Mouse (Mus musculus) neural tube, embryonic 13.5 days (tissue): Measurements from ENCODE around the gene Gm32687. TPM values are rescaled to one million over a fixed set of nuclear protein-coding genes. Genes with fewer than 3 reads are reported as not detected.
"Not testable (repeated sequence)": the region's sequence is repeated elsewhere in the genome, so short reads cannot be mapped to it uniquely, and the experiment has no call there.

ENCODE experiments used
- ATAC-seq: fragments of 200-750 bp; cut with Nextera tagmentation; 2 replicates; pipeline ENCODE4 v1.8.0; 2017; ENCODE audit warnings: low read depth, mild to moderate bottlenecking, moderate TSS enrichment, moderate library complexity
- H3K27ac ChIP-seq: fragments of 300-500 bp; sonication (generic); replicated peaks from 2 replicates; pipeline ENCODE4 v1.5.1; 2015; ENCODE audit warnings: moderate library complexity, mild to moderate bottlenecking, inconsistent platforms
- H3K27me3 ChIP-seq: fragments of 300-500 bp; sonication (generic); 2 replicates; pipeline ENCODE4 v1.6.1; 2015; ENCODE audit warnings: mild to moderate bottlenecking, inconsistent platforms
- H3K36me3 ChIP-seq: fragments of 300-500 bp; sonication (generic); 2 replicates; pipeline ENCODE4 v1.6.1; 2015; ENCODE audit warnings: mild to moderate bottlenecking, inconsistent platforms
- H3K4me1 ChIP-seq: fragments of 300-500 bp; sonication (generic); replicated peaks from 2 replicates; pipeline ENCODE4 v1.6.1; 2015; ENCODE audit warnings: inconsistent platforms
- H3K4me2 ChIP-seq: fragments of 300-500 bp; sonication (generic); 2 replicates; pipeline ENCODE4 v1.6.1; 2015; ENCODE audit warnings: inconsistent platforms, mild to moderate bottlenecking, moderate library complexity
- H3K4me3 ChIP-seq: fragments of 300-500 bp; sonication (generic); 2 replicates; pipeline ENCODE4 v1.5.1; 2015; ENCODE audit warnings: mild to moderate bottlenecking, inconsistent platforms
- H3K9ac ChIP-seq: fragments of 300-500 bp; sonication (generic); 2 replicates; pipeline ENCODE4 v1.6.1; 2015; ENCODE audit warnings: moderate library complexity, mild to moderate bottlenecking, inconsistent platforms
- H3K9me3 ChIP-seq: fragments of 300-500 bp; sonication (generic); 2 replicates; pipeline ENCODE4 v1.6.1; 2016; ENCODE audit warnings: inconsistent platforms
- WGBS: fragments of 180-500 bp; shearing (Covaris S2); methylation state at CpG from one replicate; pipeline ENCODE4 v1.1.7; 2015; 5-methylcytosine and 5-hydroxymethylcytosine counted together
- polyA plus RNA-seq: library from polyadenylated mRNA; unstranded; fragments of >200 nt; fragmentation: Nextera tagmentation; extraction: Ambion mirVana; gene quantifications from 2 replicates; pipeline ENCODE4 v1.2.1, GENCODE M21; 2015

The Gm32687 gene
- polyA plus RNA-seq, result 14.2 and 16.0 TPM in 2 replicates

GRCm38 (mm10) chr10:81863409-81864407 is at the start of gene Gm32687:
TSS of gene Gm32687 (plus strand) at chr10:81863934.
- WGBS, result 25% methylated on average over 5 of the region's 49 CpGs
- not testable (repeated sequence) for H3K36me3 ChIP-seq, H3K4me3 ChIP-seq, H3K4me1 ChIP-seq, H3K9me3 ChIP-seq, H3K27me3 ChIP-seq, H3K27ac ChIP-seq, H3K9ac ChIP-seq
- 0 out of 2 replicates have a peak within 1 kb of the TSS, but pooled peaks have one; percentile 28 for H3K4me2 ChIP-seq
- ATAC-seq, result peak; percentile 100

DNA sequence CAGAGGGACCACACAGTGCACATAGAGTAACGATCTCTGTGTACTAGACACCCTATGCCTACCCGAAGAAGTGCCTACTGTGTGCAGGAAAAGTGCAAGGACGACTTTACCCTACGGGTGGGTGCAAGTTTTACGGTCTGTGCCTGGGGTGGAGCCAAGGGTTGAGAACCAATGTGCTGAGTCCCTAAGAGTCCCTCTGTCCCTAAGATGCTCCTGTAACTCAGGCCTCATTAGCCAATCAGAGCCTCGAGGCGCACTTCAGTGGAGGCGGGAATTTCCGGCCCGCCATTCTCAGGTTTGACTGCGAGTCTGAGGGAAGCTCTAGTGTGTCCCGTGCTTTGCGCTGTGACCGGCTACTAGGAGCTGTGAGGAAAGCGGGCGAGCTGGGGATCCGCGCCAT is 17.5 kb upstream of the Gm32687 start:
- WGBS, result no CpG with 5 or more reads among the region's 18 CpGs
- not testable (repeated sequence) for H3K36me3 ChIP-seq, H3K9me3 ChIP-seq, H3K4me3 ChIP-seq, H3K4me2 ChIP-seq, H3K27me3 ChIP-seq, H3K4me1 ChIP-seq, ATAC-seq, H3K27ac ChIP-seq, H3K9ac ChIP-seq

DNA sequence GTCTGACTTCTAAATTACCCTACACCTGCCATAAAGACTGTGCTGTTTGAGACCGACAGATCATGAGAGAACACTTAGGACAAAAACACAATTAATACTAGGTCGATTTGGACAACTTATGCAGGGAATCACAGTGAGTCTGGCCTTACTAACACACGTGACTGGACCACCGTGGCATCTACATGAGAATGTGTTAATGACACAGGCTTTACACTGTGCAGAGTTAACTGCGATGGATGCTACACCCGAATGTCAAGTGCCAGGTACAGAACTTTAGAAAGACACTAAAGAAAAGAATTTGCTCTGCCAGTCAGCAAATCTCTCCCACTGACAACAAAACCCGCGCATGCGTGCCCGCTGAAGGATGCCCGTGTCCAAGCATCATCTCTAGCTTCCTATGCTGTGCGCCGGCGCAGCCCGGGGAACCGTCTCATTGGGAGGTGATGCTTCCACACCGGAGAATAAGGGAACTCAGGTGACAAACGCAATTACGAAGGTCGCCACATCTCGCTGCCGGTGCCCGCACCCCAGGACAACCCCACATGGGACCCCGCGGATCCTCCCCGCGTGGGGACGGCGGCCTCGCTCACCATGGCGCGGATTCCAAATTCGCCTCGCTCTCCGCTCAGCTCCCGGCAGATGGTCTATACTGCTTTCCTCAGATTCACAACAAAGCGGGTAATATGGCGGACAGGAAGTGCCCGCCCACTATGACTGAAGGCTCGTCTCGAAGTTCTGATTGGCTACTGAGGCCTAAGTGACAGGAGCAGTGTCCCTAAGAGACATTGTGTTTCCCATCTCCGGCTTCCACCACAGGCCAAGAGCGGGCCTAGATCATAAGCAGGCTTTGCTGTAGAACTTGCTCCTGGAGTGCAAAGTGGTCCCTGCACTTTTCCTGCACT is 66.4 kb downstream of the Gm32687 start, which contains the start of gene Zfp781:
Gene Zfp781, minus strand, starts transcription at position 639 of the 902 bp plus-strand sequence.
- peak; percentile 99 for ATAC-seq
- H3K27ac ChIP-seq, result not testable (repeated sequence)

More for the DNA sequence above, 66.4 kb downstream of the Gm32687 start, which contains the start of gene Zfp781:
- no CpG with 5 or more reads among the region's 43 CpGs for WGBS
- H3K4me2 ChIP-seq, H3K36me3 ChIP-seq, H3K27me3 ChIP-seq, H3K4me1 ChIP-seq, H3K9ac ChIP-seq, H3K4me3 ChIP-seq, H3K9me3 ChIP-seq: not testable (repeated sequence)

Other genes with a start within 250 kb of the Gm32687 start
- 56.2 and 57.6 TPM in 2 replicates for gene Sirt6, start 236.1 kb upstream of the Gm32687 start, polyA plus RNA-seq
- 10.6 and 11.8 TPM in 2 replicates for gene Ankrd24, start 235.4 kb upstream of the Gm32687 start, polyA plus RNA-seq
- gene Gm10778, start 214.9 kb upstream of the Gm32687 start, polyA plus RNA-seq, result 6.6 and 9.2 TPM in 2 replicates
- 19.7 and 25.6 TPM in 2 replicates for gene Zfp433, start 159.1 kb upstream of the Gm32687 start, polyA plus RNA-seq
- gene Gm3055, start 92.8 kb upstream of the Gm32687 start, polyA plus RNA-seq, result 16.3 and 16.6 TPM in 2 replicates
- 3.1 and 4.6 TPM in 2 replicates for gene Gm4767, start 51.7 kb upstream of the Gm32687 start, polyA plus RNA-seq
- gene Zfp781, start 66.5 kb downstream of the Gm32687 start, polyA plus RNA-seq, result 7.0 and 7.5 TPM in 2 replicates
- gene Zfp873, start 184.2 kb downstream of the Gm32687 start, polyA plus RNA-seq, result 12.5 and 14.5 TPM in 2 replicates
- gene BC024063, start 219.4 kb downstream of the Gm32687 start, polyA plus RNA-seq, result 5.9 and 6.9 TPM in 2 replicates